Mouse (Mus musculus): ENCODE results near the gene Nup93.
A peak's percentile ranks its signal among the peaks of the same experiment; 100 is the strongest.

Nup93 gene

GRCm38 (mm10) chr8:94187290-94188002, 26.9 kb upstream of the Nup93 start:
- no peak for DNase-seq (ENCODE audit: low spot score)

- DNase-seq (ENCODE audit: low spot score) = peak; percentile 73
Observed at GRCm38 (mm10) chr8:94189275-94190031, 24.9 kb upstream of the Nup93 start.

DNA sequence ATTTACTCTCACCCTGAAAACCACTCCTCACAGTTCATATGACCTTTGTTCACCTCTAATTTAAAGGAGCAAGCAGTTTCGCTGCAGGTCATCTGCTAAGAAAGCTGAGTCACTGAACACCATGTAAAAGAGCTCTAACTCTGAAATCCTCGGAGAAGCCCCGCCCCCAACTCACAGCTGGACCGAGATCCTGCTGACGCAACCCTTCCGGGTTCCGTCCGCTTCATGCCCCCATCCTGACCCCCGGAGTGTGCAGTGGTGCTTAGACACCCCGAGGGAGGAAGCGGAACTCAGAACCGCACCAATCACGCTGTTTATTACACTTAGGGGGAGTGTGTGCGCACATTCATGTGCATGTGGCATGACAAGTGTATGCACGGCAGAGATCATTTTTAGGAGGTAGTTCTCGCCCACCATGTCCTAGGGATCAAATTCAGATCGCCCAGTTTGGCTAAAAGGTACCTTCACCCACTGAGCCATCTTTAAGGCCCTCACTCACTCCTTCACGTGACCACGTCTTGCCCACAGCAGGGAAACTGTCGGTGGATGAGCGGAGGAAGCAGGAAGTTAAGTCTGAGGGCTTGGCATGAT, 23.2 kb upstream of the Nup93 start:
- peak; percentile 54 for DNase-seq (ENCODE audit: low spot score)

DNA sequence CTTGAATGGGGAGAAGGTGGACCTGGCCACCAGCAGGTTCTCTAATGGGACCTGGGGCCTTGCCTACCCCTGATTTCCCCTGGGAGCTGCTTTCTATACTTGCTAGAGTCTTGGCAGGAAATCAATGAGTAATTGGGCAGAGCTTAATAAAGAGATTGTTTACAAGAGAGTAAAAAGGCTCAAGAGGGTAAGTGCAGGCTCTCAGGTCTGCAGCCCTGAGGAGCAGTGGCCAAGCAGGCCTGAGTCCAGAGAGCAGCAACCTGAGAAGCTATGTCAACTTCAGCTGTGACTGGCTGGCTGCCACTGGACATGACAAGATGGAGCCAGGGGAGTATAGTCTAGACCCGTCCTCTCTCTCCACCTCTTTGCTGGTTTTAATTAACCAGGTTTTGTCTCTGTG, 21.4 kb upstream of the Nup93 start:
- DNase-seq (ENCODE audit: low spot score) = no peak

GRCm38 (mm10) chr8:94194591-94195223, 19.7 kb upstream of the Nup93 start:
- DNase-seq (ENCODE audit: low spot score) = peak; percentile 16

DNA sequence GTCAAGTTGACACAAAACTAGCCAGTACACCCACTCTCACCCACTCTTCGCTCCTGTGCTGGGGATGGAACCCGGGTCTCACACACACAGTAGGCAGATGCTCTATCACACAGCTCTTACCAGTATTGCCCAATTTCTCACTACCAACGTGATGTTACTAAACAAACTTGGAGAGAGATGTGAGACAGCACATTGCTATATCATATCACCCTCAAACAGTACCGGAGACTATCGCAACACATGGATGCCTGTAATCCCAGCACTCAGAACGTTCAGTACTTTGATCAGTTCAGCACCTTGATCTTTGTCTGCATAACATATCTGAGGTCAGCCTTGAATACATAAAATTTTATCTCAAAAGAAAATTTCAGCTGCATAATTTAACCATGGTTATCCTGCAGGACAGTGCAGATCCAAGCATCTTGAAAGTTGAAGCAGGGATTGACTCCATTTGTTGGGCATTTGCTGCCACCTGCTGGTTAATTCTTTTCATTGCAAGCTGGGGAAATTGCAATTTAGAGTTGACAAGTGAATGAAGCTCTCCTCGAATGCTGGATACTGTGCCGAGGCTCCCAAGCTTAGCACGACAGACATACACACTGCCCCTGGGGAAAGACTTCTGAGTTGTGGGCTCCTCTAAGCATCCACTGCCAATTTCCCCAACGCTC, 15.0 kb upstream of the Nup93 start:
- no peak for DNase-seq (ENCODE audit: low spot score)

DNA sequence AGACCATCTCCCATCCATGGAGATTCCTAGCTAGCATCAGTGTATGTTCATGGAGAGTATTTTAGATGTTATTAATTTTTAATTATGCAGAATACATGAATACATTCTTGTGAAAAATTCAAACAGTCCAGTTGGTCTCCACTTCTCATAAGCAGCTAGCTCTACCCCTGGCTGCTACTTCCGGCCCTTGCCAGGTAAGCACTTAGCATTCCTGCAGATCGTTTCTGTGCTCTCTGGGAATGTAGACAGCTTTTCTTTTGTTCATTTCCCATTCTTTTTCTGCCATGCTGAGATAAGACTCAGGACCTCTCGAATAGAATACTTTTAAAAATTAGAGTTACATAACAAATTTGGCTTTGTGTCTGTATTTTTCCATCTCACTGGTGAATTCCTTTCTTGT, 10.3 kb upstream of the Nup93 start:
- no peak for DNase-seq (ENCODE audit: low spot score)

GRCm38 (mm10) chr8:94205736-94206135, 8.6 kb upstream of the Nup93 start:
- peak; percentile 46 for DNase-seq (ENCODE audit: low spot score)

- no peak for DNase-seq (ENCODE audit: low spot score)
Observed at GRCm38 (mm10) chr8:94206256-94206655, 8.1 kb upstream of the Nup93 start.

GRCm38 (mm10) chr8:94207491-94207890, 6.9 kb upstream of the Nup93 start:
- DNase-seq (ENCODE audit: low spot score) = no peak

- DNase-seq (ENCODE audit: low spot score) = no peak
Observed at GRCm38 (mm10) chr8:94209639-94210038, 4.7 kb upstream of the Nup93 start.

DNA sequence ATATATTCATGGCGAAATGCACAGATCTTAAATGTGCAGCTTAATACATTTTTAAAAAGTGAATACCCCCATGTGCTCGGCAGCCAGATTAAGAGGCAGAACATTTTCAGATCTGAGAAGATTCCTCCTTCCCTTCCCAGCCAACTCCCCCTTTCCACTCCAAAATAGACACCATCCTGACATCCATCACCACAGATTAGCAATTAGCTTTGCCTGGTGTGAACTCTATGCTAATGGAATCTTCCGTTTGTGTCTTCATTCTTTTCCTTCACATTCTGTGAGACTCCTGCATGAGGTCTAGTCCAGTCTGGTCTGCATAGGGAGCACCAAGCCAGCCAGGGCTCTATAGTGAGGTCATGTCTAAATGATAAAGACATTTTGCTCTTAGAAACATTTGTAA, 4.1 kb upstream of the Nup93 start:
- DNase-seq (ENCODE audit: low spot score) = no peak

GRCm38 (mm10) chr8:94213819-94214218, 545 bp upstream of the Nup93 start:
- DNase-seq (ENCODE audit: low spot score) = no peak

DNA sequence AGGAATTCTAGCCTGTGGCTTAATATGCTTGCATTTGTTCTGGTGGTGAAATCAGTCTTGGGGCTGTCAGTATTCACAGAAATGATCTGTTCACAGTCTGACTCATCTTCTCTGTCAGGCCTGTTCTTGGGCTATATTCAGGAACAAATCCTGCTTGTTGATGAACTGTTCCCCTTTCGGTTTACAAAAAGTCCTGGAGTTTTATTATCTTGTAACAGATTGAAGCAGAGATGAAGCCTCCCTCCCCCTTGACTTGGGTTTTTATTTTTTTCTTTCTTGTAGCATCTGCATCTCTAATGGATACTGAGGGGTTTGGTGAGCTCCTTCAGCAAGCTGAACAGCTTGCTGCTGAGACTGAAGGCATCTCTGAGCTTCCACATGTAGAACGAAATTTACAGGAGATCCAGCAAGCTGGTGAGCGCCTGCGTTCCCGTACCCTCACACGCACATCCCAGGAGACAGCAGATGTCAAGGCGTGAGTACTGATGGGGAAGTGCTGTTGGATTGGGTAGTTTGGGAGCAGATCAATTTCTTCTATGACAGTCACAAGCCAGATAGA, 13.1 kb downstream of the Nup93 start:
- DNase-seq (ENCODE audit: low spot score) = no peak

GRCm38 (mm10) chr8:94240240-94240751, 25.9 kb downstream of the Nup93 start:
- no peak for DNase-seq (ENCODE audit: low spot score)

DNA sequence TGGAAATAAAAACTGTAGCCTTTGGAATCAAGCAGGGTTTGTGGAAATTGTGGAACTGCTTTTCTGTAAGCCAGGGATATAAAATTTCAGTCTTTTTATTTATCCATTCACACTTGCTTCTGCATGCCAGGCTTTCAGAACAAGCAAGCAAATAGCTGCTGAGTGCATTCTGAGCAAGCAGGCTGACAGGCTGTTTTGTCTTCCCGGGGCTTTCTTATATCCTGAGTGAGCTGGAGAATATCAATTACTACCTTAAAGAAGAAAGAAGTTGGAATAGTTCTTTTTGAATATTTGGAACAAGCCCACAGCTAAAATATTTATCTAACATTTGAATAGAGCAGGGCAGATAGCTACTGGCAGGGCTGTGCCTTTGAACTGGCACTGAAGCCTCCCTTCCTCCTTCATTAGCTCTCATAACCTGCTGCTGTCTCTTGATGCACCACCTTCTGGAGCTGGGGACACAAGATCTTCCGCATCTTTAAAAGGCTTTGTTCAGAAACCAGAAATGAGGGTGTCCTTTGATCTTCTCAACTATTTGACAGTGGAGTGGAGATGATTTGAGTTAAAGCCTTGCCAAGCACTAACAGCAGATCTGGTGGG, 35.6 kb downstream of the Nup93 start:
- no peak for DNase-seq (ENCODE audit: low spot score)

DNA sequence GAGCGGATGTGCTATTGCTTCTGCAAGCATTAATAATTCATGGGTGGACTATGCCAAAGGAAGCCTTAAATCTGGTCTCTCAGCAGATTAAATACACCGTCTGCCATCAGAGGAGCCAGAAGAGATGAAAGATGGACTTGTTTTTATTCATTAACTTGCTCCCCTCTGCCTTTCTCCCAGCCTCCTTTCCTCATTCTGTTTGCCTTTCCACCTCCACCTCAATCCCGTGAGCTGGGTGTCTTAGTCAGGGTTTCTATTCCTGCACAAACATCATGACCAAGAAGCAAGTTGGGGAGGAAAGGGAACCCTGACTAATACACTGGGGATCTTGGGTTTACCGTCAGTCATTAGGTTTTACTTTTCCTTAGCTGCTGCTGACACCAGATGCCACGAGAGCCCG, 44.5 kb downstream of the Nup93 start:
- DNase-seq (ENCODE audit: low spot score) = no peak

DNA sequence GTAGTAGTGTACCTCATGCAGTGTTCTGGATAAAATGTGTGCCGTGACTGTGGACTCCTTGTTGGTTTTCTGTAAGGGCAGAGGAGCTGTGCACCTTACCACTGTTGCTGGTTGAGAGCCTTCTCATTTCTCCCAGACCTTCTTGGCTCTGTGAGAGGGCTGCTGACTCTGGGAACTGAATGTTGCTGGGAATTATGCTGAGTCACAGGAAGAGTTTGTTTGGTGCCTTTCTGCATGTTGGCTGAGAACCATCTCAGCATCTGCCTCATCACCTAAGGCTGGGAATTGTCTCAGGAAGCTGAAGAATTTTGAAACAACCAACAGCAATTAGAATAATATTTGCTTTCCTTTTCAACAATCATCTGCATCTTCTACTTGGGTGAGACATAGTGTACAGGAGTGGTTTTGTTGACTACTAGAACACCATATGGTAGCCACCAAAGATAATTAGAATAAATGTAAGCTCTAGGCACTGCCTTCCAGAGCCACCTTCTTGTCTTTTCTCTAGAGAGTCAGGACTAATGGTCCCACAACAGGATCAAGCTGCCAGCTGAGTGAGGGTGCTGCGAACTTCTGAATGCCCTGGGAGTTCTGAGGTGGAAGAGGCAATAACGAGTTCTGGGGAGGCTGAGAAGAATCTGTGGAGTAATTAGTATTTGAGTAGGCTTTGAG, 48.4 kb downstream of the Nup93 start:
- DNase-seq (ENCODE audit: low spot score) = no peak

GRCm38 (mm10) chr8:94266344-94267191, 52.2 kb downstream of the Nup93 start:
- DNase-seq (ENCODE audit: low spot score) = no peak

All from ovary, adult 18-20 months (tissue).